Mouse (Mus musculus) G1E (cell line): ENCODE results near the gene Hes1. TPM values are rescaled to one million over a fixed set of nuclear protein-coding genes. Genes with fewer than 3 reads are reported as not detected.

Source experiments
- ATAC-seq: 2 replicates; pipeline ENCODE4 v1.8.0; 2016; ENCODE audit warnings: mild to moderate bottlenecking; ENCODE audit not compliant: insufficient number of reproducible peaks, poor library complexity, low FRiP score, severe bottlenecking; ENCODE audit errors: extremely low read depth
- DNase-seq: peaks from one replicate; pipeline ENCODE4 v3.0.0; 2012; ENCODE audit warnings: low spot score
- H3K27me3 ChIP-seq: 2 replicates; pipeline ENCODE4 v1.6.1; 2012; ENCODE audit warnings: mild to moderate bottlenecking, low read length, inconsistent platforms; ENCODE audit not compliant: insufficient read depth
- H3K36me3 ChIP-seq: replicated peaks from 2 replicates; pipeline ENCODE3; 2012; ENCODE audit warnings: mild to moderate bottlenecking, inconsistent platforms
- H3K4me1 ChIP-seq: 2 replicates; pipeline ENCODE4 v1.6.1; 2012; ENCODE audit warnings: low read depth, low read length, inconsistent platforms, mixed read lengths; ENCODE audit not compliant: insufficient read depth
- H3K4me3 ChIP-seq: 2 replicates; pipeline ENCODE4 v1.5.1; 2012; ENCODE audit warnings: low read depth, mild to moderate bottlenecking, inconsistent platforms, low read length, moderate library complexity, mixed read lengths
- H3K9me3 ChIP-seq: replicated peaks from 2 replicates; pipeline ENCODE4 v1.6.1; 2012; ENCODE audit warnings: inconsistent platforms
- CTCF ChIP-seq: IDR thresholded peaks from 2 replicates; pipeline ENCODE4 v1.5.1; 2012; ENCODE audit warnings: low read depth, low read length, inconsistent platforms, mixed read lengths
- GATA1 ChIP-seq: IDR thresholded peaks from 2 replicates; pipeline ENCODE4 v1.6.1; 2012; ENCODE audit warnings: borderline replicate concordance, low read length, inconsistent platforms, mixed read lengths
- GATA2 ChIP-seq: IDR thresholded peaks from 2 replicates; pipeline ENCODE4 v1.6.1; 2012; ENCODE audit warnings: low read depth, low read length, inconsistent platforms, borderline replicate concordance
- POLR2AphosphoS5 ChIP-seq: IDR thresholded peaks from 2 replicates; pipeline ENCODE4 v1.6.1; 2012; ENCODE audit warnings: low read depth, low read length, inconsistent platforms; ENCODE audit not compliant: insufficient replicate concordance
- TAL1 ChIP-seq: conservative IDR thresholded peaks from 2 replicates; pipeline ENCODE4 v1.6.1; 2012; ENCODE audit warnings: low read depth, low read length, inconsistent platforms, mixed read lengths
- polyA plus RNA-seq: library from polyadenylated mRNA; stranded (reverse); fragments of >175 nt; gene quantifications from 2 replicates; pipeline ENCODE4 v1.2.3, GENCODE M21; 2012
- total RNA-seq, 2 experiments: library from RNA; stranded (forward) in 1 of 2; stranded (reverse) in 1 of 2; fragments of 200-1000 nt in 1 of 2; fragments of >200 nt in 1 of 2; fragmentation: Nextera tagmentation in 1 of 2; gene quantifications; 2 replicates each; pipeline ENCODE4 v1.2.3; 2014 to 2017

Gene Hes1
- total and polyA plus RNA-seq, 3 experiments, result 56.9 to 80.7 (median 58.2) TPM

- TF ChIP-seq GATA2 (no peak), CTCF (no peak), GATA1 (no peak), TAL1 (no peak), POLR2AphosphoS5 (no peak)
- Histone ChIP-seq H3K4me1 (peaks cover 4% of the 10 kb centered on the region; the same call in 1 of the 2 replicates), H3K27me3 (peaks cover 84% of the 10 kb centered on the region), H3K4me3 (no peak overlapping the region), H3K36me3 (no peaks in the 10 kb centered on the region), H3K9me3 (no peaks in the 10 kb centered on the region)
- no peak for DNase-seq
- ATAC-seq, result no peak
Measured at GRCm38 (mm10) chr16:30047010-30047409, 17.2 kb upstream of the Hes1 start.

GRCm38 (mm10) chr16:30047421-30047831 lies 16.8 kb upstream of the Hes1 start:
- TF ChIP-seq POLR2AphosphoS5 (no peak), CTCF (no peak), TAL1 (no peak), GATA2 (no peak), GATA1 (no peak)
- H3K9me3 ChIP-seq, result no peaks in the 10 kb centered on the region
- no peak for ATAC-seq
- DNase-seq, result no peak
- peaks cover 4% of the 10 kb centered on the region; the same call in 1 of the 2 replicates for H3K4me1 ChIP-seq
- no peak overlapping the region for H3K4me3 ChIP-seq
- H3K27me3 ChIP-seq, result peaks cover 85% of the 10 kb centered on the region
- no peaks in the 10 kb centered on the region for H3K36me3 ChIP-seq

- Histone ChIP-seq H3K27me3 (peaks cover 81% of the 10 kb centered on the region), H3K36me3 (no peaks in the 10 kb centered on the region), H3K4me1 (peaks cover 13% of the 10 kb centered on the region), H3K4me3 (no peak overlapping the region), H3K9me3 (no peaks in the 10 kb centered on the region)
- DNase-seq (no peak), ATAC-seq (no peak)
- no peak for TF ChIP-seq TAL1
- no peak for TF ChIP-seq GATA1
- no peak for TF ChIP-seq CTCF
- no peak for TF ChIP-seq POLR2AphosphoS5
- no peak for TF ChIP-seq GATA2
Measured at GRCm38 (mm10) chr16:30050767-30051490, 13.3 kb upstream of the Hes1 start.

- Histone ChIP-seq H3K4me3 (no peak overlapping the region), H3K36me3 (no peaks in the 10 kb centered on the region), H3K4me1 (peaks cover 16% of the 10 kb centered on the region), H3K27me3 (peaks cover 80% of the 10 kb centered on the region), H3K9me3 (no peaks in the 10 kb centered on the region)
- no peak for DNase-seq
- TF ChIP-seq GATA2, result no peak
- no peak for TF ChIP-seq TAL1
- no peak for TF ChIP-seq POLR2AphosphoS5
- TF ChIP-seq CTCF, result no peak
- no peak for TF ChIP-seq GATA1
- no peak for ATAC-seq
Measured at GRCm38 (mm10) chr16:30052271-30052670, 11.9 kb upstream of the Hes1 start.

GRCm38 (mm10) chr16:30052839-30053511 lies 11.2 kb upstream of the Hes1 start:
- TF ChIP-seq CTCF (no peak), POLR2AphosphoS5 (no peak), GATA2 (no peak), GATA1 (no peak), TAL1 (no peak)
- ATAC-seq, result no peak
- no peak for DNase-seq
- Histone ChIP-seq H3K4me1 (peaks cover 16% of the 10 kb centered on the region), H3K9me3 (no peaks in the 10 kb centered on the region), H3K27me3 (peaks cover 77% of the 10 kb centered on the region), H3K4me3 (no peak overlapping the region), H3K36me3 (no peaks in the 10 kb centered on the region)

GRCm38 (mm10) chr16:30054541-30054940 lies 9.6 kb upstream of the Hes1 start:
- Histone ChIP-seq H3K27me3 (peaks cover 74% of the 10 kb centered on the region), H3K9me3 (no peaks in the 10 kb centered on the region), H3K4me3 (no peak overlapping the region), H3K4me1 (peaks cover 22% of the 10 kb centered on the region), H3K36me3 (no peaks in the 10 kb centered on the region)
- ATAC-seq (no peak), DNase-seq (no peak)
- TF ChIP-seq TAL1 (no peak), GATA2 (no peak), POLR2AphosphoS5 (no peak), GATA1 (no peak), CTCF (no peak)
